Mouse (Mus musculus) forebrain, embryonic 11.5 days (tissue): ENCODE measurements at regions not wholly inside any gene's neighbourhood (a gene's known extent, or its start where the extent isn't known, plus 50 kb on each side); places are given as distances from the start of the nearest gene placed in this dataset.

Source experiments
- ATAC-seq: fragments of 200-750 bp; cut with Nextera tagmentation; replicated peaks from 2 replicates; pipeline ENCODE4 v1.8.0; 2017; ENCODE audit warnings: moderate TSS enrichment; ENCODE audit not compliant: low FRiP score
- DNase-seq: peaks from one replicate; pipeline ENCODE4 v3.0.0-alpha.2; 2017; ENCODE audit warnings: low spot score
- H3K27ac ChIP-seq: fragments of 300-500 bp; sonication (generic); 2 replicates; pipeline ENCODE4 v1.5.1; 2014; ENCODE audit warnings: low read depth, low read length
- H3K27me3 ChIP-seq: fragments of 300-500 bp; sonication (generic); 2 replicates; pipeline ENCODE4 v1.6.1; 2014; ENCODE audit warnings: mild to moderate bottlenecking, low read length, mixed read lengths; ENCODE audit not compliant: control insufficient read depth, insufficient read depth
- H3K36me3 ChIP-seq: fragments of 300-500 bp; sonication (generic); 2 replicates; pipeline ENCODE4 v1.6.1; 2014; ENCODE audit warnings: mild to moderate bottlenecking, low read length, moderate library complexity, mixed read lengths; ENCODE audit not compliant: control insufficient read depth, insufficient read depth
- H3K4me1 ChIP-seq: fragments of 300-500 bp; sonication (generic); replicated peaks from 2 replicates; pipeline ENCODE4 v1.6.1; 2014; ENCODE audit warnings: low read length, mixed read lengths; ENCODE audit not compliant: control insufficient read depth, insufficient read depth
- H3K4me2 ChIP-seq: fragments of 300-500 bp; sonication (generic); 2 replicates; pipeline ENCODE4 v1.6.1; 2014; ENCODE audit warnings: low read depth, mild to moderate bottlenecking, low read length, moderate library complexity, mixed read lengths; ENCODE audit not compliant: severe bottlenecking
- H3K4me3 ChIP-seq: fragments of 300-500 bp; sonication (generic); 2 replicates; pipeline ENCODE4 v1.5.1; 2014; ENCODE audit warnings: low read depth, low read length
- H3K9ac ChIP-seq: fragments of 300-500 bp; sonication (generic); 2 replicates; pipeline ENCODE4 v1.6.1; 2014; ENCODE audit warnings: low read length
- H3K9me3 ChIP-seq: fragments of 300-500 bp; sonication (generic); 2 replicates; pipeline ENCODE4 v1.6.1; 2016; ENCODE audit warnings: low read length, mixed read lengths; ENCODE audit not compliant: control insufficient read depth
- WGBS: fragments of 180-500 bp; shearing (Covaris S2); extraction: QIAGEN DNeasy Blood & Tissue Kit; methylation state at CpG from one replicate; pipeline ENCODE4 v1.1.7; 2014; 5-methylcytosine and 5-hydroxymethylcytosine counted together

DNA sequence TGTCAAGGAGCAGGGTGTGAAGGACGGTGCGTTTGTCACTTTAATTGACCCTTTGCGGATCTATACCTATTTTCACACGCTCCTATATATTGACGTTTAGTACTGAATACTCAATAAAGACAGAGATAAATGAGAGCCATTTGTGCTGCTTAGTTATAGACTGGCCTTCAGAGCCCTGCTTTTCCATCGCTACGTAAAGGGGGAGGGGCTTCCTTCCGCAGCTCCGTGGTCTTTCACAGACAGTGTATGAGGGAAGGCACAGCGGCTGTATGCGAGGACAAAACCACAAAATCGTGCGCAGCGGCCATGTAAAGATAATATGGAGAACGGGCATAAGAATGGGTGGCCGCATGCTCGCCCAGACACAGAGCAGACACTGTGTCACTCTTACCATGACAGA is 58.4 kb upstream of the Pced1b start:
- Histone ChIP-seq H3K4me1 (no peaks in the 10 kb centered on the region), H3K9me3 (no peaks in the 10 kb centered on the region), H3K36me3 (no peaks in the 10 kb centered on the region), H3K27me3 (no peaks in the 10 kb centered on the region), H3K9ac (no peak overlapping the region), H3K27ac (no peak overlapping the region), H3K4me3 (no peak overlapping the region), H3K4me2 (no peak overlapping the region)
- 93% methylated on average over 17 of the region's 17 CpGs for WGBS
- DNase-seq, result peak; percentile 34
- no peak for ATAC-seq

DNA sequence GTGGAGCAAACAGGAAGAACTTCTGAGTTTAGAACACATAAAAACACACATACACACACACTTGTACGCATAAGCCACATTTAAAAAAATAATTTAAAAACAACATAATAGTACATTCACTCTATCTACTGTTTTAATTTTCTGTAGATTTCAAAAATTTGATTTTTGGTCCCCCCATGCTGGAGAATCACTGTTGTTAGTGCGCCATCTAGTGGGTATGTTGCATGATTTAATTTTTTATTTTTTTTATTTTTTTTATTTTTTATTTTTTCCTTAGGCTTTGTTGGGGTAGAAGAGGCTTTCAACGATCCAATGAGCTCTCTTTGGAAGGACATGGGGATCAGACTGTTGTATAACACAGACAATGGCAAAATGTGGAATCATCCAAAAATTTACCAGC is 59.1 kb upstream of the Pced1b start:
- H3K9me3 ChIP-seq, result no peaks in the 10 kb centered on the region
- H3K4me1 ChIP-seq, result no peaks in the 10 kb centered on the region
- H3K9ac ChIP-seq, result no peak overlapping the region
- no peak overlapping the region for H3K4me3 ChIP-seq
- DNase-seq, result peak; percentile 23
- H3K36me3 ChIP-seq, result no peaks in the 10 kb centered on the region
- H3K27ac ChIP-seq, result no peak overlapping the region
- no peak for ATAC-seq
- 52% methylated on average over 3 of the region's 3 CpGs for WGBS
- H3K27me3 ChIP-seq, result no peaks in the 10 kb centered on the region
- no peak overlapping the region for H3K4me2 ChIP-seq

DNA sequence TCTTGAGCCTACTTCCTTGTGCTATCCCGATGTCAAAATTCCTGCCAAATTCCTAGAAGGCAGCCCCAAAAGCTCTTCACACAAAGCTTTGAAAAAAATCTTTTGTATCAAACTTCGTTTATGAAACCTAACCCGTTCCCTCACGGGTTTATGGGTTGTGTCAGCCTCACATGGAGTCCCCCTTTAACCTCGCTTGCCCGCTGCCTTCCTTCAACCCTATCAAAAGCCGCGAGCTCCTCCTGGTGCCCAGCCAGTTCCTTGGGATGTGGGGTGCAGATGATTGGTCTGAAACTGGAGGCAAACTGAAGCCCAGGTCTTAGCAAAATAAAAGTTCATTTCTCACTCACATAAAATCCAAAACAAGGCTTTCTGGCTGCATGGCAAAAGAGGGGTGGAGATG is 60.9 kb upstream of the Pced1b start:
- 74% methylated on average over 8 of the region's 8 CpGs for WGBS
- H3K27ac ChIP-seq, result no peak overlapping the region

DNA sequence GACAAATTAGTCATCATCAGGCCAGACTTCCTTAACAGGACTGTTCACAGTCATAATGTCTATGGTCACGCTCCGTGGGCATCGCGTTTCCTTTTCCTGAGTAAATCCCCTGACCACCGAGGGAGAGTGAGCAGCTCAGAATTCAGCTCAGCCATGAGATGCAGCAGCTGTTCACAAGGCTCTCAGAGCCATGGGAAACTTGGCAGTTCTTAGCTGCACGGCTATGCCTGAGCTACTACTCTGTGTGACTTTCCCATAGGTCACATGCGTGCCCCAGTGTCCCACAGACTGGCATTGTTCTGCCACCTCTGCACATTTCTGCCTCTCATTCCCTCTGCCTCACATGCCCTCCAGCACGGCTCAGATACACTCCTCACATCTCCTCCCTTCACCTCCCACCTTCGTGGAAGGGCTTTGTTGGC is 64.3 kb upstream of the Pced1b start:
- ATAC-seq, result no peak
- H3K4me1 ChIP-seq, result peaks cover 3% of the 10 kb centered on the region; the same call in 1 of the 2 replicates
- H3K4me2 ChIP-seq, result no peak overlapping the region
- DNase-seq, result no peak
- no peaks in the 10 kb centered on the region for H3K27me3 ChIP-seq
- no peak overlapping the region for H3K27ac ChIP-seq
- 68% methylated on average over 9 of the region's 9 CpGs for WGBS
- H3K9me3 ChIP-seq, result no peaks in the 10 kb centered on the region
- no peaks in the 10 kb centered on the region for H3K36me3 ChIP-seq
- no peak overlapping the region for H3K4me3 ChIP-seq
- H3K9ac ChIP-seq, result no peak overlapping the region

More for the DNA sequence above, 60.9 kb upstream of the Pced1b start:
- Histone ChIP-seq H3K9me3 (no peaks in the 10 kb centered on the region), H3K4me3 (no peak overlapping the region), H3K9ac (no peak overlapping the region), H3K4me2 (no peak overlapping the region), H3K36me3 (no peaks in the 10 kb centered on the region), H3K4me1 (peaks cover 3% of the 10 kb centered on the region; the same call in 1 of the 2 replicates), H3K27me3 (no peaks in the 10 kb centered on the region)
- no peak for ATAC-seq
- peak; percentile 38 for DNase-seq

DNA sequence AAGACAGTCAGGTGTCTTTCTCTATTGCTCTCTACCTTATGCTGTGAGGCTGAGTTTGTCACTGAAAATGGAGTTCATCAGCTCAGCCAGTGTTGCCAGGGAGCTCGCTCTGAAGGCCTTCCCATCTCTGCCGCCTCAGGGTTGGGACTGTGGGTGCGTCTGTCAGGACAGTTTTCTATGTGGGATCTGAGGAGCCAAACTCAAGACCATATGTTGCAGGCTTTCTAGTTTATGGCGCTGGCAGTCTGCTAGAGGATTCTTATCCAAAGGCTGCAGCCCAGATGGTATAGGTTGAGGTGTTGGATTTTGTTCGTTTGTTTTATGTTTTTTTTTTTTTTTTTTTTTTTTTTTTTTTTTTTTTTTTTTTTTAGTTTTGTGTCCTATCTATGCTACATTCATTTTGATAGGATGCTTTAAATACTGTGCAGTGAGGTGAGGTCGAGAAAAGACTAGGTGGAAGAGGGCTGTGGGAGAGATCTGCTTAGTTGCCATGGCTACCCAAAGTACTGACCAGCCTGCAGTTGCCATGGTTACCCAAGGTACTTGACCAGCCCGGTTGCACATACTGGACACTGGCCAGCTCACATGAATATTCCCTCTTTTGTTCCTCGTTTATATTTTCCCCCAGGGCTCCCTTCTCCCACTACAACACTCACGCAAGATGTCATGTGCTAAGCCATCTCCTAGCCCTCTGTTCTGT is 65.8 kb upstream of the Pced1b start:
- DNase-seq (no peak), ATAC-seq (peak; percentile 66; the same call in 1 of the 2 replicates)
- Histone ChIP-seq H3K36me3 (no peaks in the 10 kb centered on the region), H3K27ac (no peak overlapping the region), H3K4me2 (no peak overlapping the region), H3K9ac (no peak overlapping the region), H3K27me3 (no peaks in the 10 kb centered on the region), H3K9me3 (no peaks in the 10 kb centered on the region), H3K4me3 (no peak overlapping the region), H3K4me1 (peaks cover 3% of the 10 kb centered on the region; the same call in 1 of the 2 replicates)
- WGBS, result 61% methylated on average over 9 of the region's 9 CpGs

DNA sequence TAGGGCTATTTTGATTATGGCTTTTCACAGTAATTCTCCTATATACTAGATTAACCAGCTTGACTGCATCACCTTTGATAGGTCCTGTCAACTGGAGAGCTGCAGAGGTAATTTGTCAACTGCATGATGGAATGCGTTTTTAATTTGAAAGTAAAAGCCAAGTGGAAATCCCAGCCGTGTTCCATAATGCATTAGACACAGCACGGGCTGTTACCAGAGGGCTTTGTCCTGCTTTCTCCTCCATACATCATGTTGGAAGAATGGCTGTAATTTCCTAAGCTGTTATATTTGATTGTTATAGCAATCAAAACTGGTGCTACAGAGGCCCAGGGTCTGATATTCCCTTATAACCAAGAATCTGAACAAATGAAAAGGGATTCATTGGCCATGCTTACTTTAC is 68.6 kb upstream of the Pced1b start:
- Histone ChIP-seq H3K36me3 (no peaks in the 10 kb centered on the region), H3K9ac (no peak overlapping the region), H3K27ac (no peak overlapping the region), H3K4me2 (no peak overlapping the region), H3K27me3 (no peaks in the 10 kb centered on the region), H3K9me3 (no peaks in the 10 kb centered on the region), H3K4me3 (no peak overlapping the region), H3K4me1 (peaks cover 3% of the 10 kb centered on the region; the same call in 1 of the 2 replicates)
- DNase-seq (no peak), ATAC-seq (no peak)
- WGBS, result 77% methylated on average over 3 of the region's 3 CpGs

DNA sequence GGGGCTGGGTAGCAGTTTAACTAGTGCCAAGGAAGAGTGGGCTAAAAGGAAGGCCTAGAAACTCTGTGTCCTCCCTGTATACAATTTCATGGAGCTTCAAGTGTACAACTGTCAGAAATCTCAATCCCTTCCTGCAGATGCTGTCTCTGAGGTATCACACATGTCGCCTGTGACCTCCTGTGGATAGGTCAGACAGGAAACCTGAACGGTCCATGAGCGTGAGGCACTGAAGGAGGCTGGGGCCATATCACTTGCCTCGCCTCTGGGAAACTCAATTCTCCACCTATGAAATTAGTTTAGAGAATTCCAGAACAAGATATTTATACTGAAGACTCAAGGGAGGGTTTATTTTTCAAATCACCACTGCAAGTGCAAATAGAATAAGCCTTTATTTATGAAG is 69.1 kb upstream of the Pced1b start:
- no peaks in the 10 kb centered on the region for H3K27me3 ChIP-seq
- no peak for ATAC-seq
- H3K27ac ChIP-seq, result no peak overlapping the region
- H3K9ac ChIP-seq, result no peak overlapping the region
- H3K4me2 ChIP-seq, result no peak overlapping the region
- H3K4me1 ChIP-seq, result peaks cover 3% of the 10 kb centered on the region; the same call in 1 of the 2 replicates
- H3K4me3 ChIP-seq, result no peak overlapping the region
- no peaks in the 10 kb centered on the region for H3K9me3 ChIP-seq
- no peak for DNase-seq
- H3K36me3 ChIP-seq, result no peaks in the 10 kb centered on the region
- 76% methylated on average over 4 of the region's 4 CpGs for WGBS

DNA sequence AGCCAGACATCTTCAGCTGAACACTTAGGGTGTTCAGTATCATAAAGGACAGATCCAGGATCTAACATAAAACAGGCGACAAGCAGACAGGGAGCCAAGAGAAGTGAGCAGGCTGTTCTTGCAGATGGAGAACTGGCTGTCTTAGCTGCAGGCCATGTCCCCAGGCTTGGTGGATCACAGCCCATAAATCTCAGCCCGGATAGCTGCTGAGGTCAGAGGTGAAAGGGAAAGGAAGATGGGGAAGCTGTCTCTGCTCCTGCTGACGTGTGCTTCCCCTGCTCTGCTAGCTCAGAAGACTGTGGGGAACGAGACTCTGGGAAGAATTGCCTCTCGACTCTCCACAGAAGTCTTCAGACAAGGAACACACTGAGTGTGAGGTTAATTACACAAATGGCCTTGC is 71.9 kb upstream of the Pced1b start:
- no peak for DNase-seq
- H3K9ac ChIP-seq, result no peak overlapping the region
- no peaks in the 10 kb centered on the region for H3K4me1 ChIP-seq
- no peak overlapping the region for H3K4me3 ChIP-seq
- H3K4me2 ChIP-seq, result no peak overlapping the region
- H3K27ac ChIP-seq, result no peak overlapping the region
- H3K9me3 ChIP-seq, result no peaks in the 10 kb centered on the region
- no peaks in the 10 kb centered on the region for H3K27me3 ChIP-seq
- no peaks in the 10 kb centered on the region for H3K36me3 ChIP-seq
- ATAC-seq, result no peak
- 73% methylated on average over 5 of the region's 5 CpGs for WGBS

DNA sequence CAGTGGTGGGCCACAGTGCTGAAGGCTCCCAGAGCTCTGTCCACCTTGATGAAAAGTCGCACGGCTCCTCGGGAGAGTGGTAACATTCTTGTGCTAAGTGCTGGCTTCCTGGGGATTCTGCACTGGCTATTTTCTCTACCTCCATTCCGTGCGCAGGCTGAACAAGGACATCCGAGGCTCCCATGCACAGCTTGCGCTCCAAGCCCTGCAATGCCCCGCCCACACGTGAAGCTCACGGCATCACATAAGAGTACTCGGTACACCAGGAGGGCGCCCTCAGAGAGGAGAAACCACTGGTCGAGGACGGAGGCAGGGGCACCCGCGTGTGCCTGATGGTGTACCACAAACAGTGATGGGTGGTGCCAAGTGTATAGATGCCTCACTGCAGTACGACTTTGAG is 73.7 kb upstream of the Pced1b start:
- no peak overlapping the region for H3K4me2 ChIP-seq
- H3K9ac ChIP-seq, result no peak overlapping the region
- H3K36me3 ChIP-seq, result no peaks in the 10 kb centered on the region
- no peak overlapping the region for H3K4me3 ChIP-seq
- 77% methylated on average over 17 of the region's 17 CpGs for WGBS
- H3K27ac ChIP-seq, result no peak overlapping the region
- H3K27me3 ChIP-seq, result no peaks in the 10 kb centered on the region
- DNase-seq (no peak), ATAC-seq (no peak)
- no peaks in the 10 kb centered on the region for H3K4me1 ChIP-seq
- H3K9me3 ChIP-seq, result no peaks in the 10 kb centered on the region
